Mouse (Mus musculus) C2C12 (cell line): ENCODE measurements around the gene Ints6l.

Source experiments
- CEBPB ChIP-seq: IDR thresholded peaks from one replicate; pipeline ENCODE4 v1.6.1; 2011; ENCODE audit warnings: low read depth, mild to moderate bottlenecking, control low read depth, moderate library complexity
- CTCF ChIP-seq: IDR thresholded peaks from one replicate; pipeline ENCODE4 v1.5.1; 2011; ENCODE audit not compliant: control insufficient read depth, insufficient read depth, insufficient read length
- FOSL1 ChIP-seq: IDR thresholded peaks from one replicate; pipeline ENCODE4 v1.8.0; 2011; ENCODE audit warnings: mild to moderate bottlenecking, low read length; ENCODE audit not compliant: poor library complexity, insufficient read depth, severe bottlenecking
- MAX ChIP-seq: IDR thresholded peaks from one replicate; pipeline ENCODE4 v1.6.1; 2011; ENCODE audit warnings: mild to moderate bottlenecking, control low read depth
- USF1 ChIP-seq: IDR thresholded peaks from one replicate; pipeline ENCODE4 v1.6.1; 2011; ENCODE audit warnings: low read depth, mild to moderate bottlenecking, control low read depth, moderate library complexity

GRCm38 (mm10) chrX:56489758-56490157 is 35.1 kb downstream of the Ints6l start:
- TF ChIP-seq FOSL1 (no peak), MAX (no peak), CTCF (peak; percentile 3), CEBPB (no peak), USF1 (no peak)
